Mouse (Mus musculus) hindbrain, postnatal 0 days (tissue): ENCODE results near the gene Tmem219. TPM values are rescaled to one million over a fixed set of nuclear protein-coding genes. Genes with fewer than 3 reads are reported as not detected.

Experiments used
- ATAC-seq: fragments of 200-750 bp; cut with Nextera tagmentation; 2 replicates; pipeline ENCODE4 v1.8.0; 2017; ENCODE audit warnings: mild to moderate bottlenecking, moderate TSS enrichment, moderate library complexity
- DNase-seq: peaks from one replicate; pipeline ENCODE4 v3.0.0-alpha.2; 2015; ENCODE audit warnings: low spot score
- H3K27ac ChIP-seq: fragments of 300-500 bp; sonication (generic); 2 replicates; pipeline ENCODE4 v1.5.1; 2014; ENCODE audit warnings: mild to moderate bottlenecking
- H3K27me3 ChIP-seq: fragments of 300-500 bp; sonication (generic); 2 replicates; pipeline ENCODE4 v1.6.1; 2014; ENCODE audit warnings: low read length, mixed read lengths; ENCODE audit not compliant: insufficient read depth
- H3K36me3 ChIP-seq: fragments of 300-500 bp; sonication (generic); 2 replicates; pipeline ENCODE4 v1.6.1; 2014; ENCODE audit warnings: low read length, mixed read lengths; ENCODE audit not compliant: insufficient read depth
- H3K4me1 ChIP-seq: fragments of 300-500 bp; sonication (generic); 2 replicates; pipeline ENCODE4 v1.6.1; 2014; ENCODE audit warnings: antibody characterized with exemption, low read length, mixed read lengths; ENCODE audit not compliant: insufficient read depth
- H3K4me2 ChIP-seq: fragments of 300-500 bp; sonication (generic); 2 replicates; pipeline ENCODE4 v1.6.1; 2014; ENCODE audit warnings: low read depth, mild to moderate bottlenecking, low read length, moderate library complexity, mixed read lengths
- H3K4me3 ChIP-seq: fragments of 300-500 bp; sonication (generic); 2 replicates; pipeline ENCODE4 v1.5.1; 2014; ENCODE audit warnings: low read length
- H3K9ac ChIP-seq: fragments of 300-500 bp; sonication (generic); replicated peaks from 2 replicates; pipeline ENCODE4 v1.6.1; 2014; ENCODE audit warnings: mild to moderate bottlenecking, low read length, moderate library complexity, mixed read lengths
- H3K9me3 ChIP-seq: fragments of 300-500 bp; sonication (generic); 2 replicates; pipeline ENCODE4 v1.6.1; 2016; ENCODE audit warnings: low read length, mixed read lengths
- CTCF ChIP-seq: IDR thresholded peaks from 2 replicates; pipeline ENCODE4 v1.5.1; 2016; ENCODE audit warnings: antibody characterized with exemption, control low read depth, low read depth
- WGBS: fragments of 180-500 bp; shearing (Covaris S2); extraction: QIAGEN DNeasy Blood & Tissue Kit; methylation state at CpG from one replicate; pipeline ENCODE4 v1.1.7; 2014; 5-methylcytosine and 5-hydroxymethylcytosine counted together
- polyA plus RNA-seq: library from polyadenylated mRNA; unstranded; fragments of >200 nt; fragmentation: Nextera tagmentation; extraction: Ambion mirVana; gene quantifications from 2 replicates; pipeline ENCODE4 v1.2.1, GENCODE M21; 2015
- total RNA-seq: library from RNA; depleted of rRNA; stranded (reverse); fragments of >200 nt; gene quantifications from 2 replicates; pipeline ENCODE4 v1.2.3, GENCODE M21; 2014

The Tmem219 gene
- total and polyA plus RNA-seq, 2 experiments from 2014 or later, result 39.1 to 47.0 TPM

DNA sequence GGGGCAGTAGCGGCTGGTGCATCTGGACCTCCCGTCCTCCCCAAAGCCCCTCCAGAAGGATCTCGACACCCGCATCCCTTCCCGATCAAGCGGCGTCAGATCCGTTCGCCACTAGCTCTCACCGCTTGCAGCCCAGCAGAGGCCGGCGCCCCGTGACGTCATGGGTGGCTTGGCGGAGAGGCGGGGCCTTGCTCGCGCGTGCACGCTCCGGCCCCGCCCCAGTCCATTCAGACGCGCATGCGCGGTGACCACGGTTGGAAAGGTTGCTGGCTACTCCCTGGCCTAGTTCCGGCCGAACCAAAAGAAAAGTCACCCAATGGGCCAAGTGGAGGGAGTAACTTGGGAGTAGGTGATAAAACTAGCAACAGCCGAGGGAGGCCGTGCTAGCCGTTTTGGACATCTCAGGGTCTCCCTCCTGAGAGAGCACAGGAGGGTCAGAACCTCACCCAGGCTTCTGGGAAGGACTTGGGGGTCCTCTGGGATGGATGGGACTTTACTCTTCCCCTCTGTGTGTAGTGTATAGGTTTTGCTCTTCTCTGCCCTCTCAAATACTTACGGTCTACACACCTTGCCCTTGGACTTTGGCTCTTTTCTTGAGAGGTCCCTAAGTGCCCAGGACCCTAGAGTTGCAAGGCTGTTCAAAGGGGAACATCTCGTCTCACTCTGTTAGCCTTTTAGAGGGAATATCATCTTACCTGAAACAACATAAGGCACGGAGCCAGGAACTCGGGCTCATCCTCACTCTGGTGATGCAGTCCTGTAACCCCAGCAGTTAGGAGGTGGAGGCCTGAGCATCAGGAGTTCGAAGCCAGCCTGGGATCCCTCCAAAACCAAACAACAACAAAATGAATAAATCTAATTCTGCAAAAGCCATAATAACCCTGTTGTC, 24.4 kb downstream of the Tmem219 start:
- peak overlapping the region; percentile 48 for H3K4me3 ChIP-seq
- H3K4me1 ChIP-seq, result peaks cover 9% of the 10 kb centered on the region; the same call in 1 of the 2 replicates
- peak; percentile 97 for ATAC-seq
- DNase-seq, result peak; percentile 97
- 12% methylated on average over 37 of the region's 37 CpGs for WGBS
- H3K27me3 ChIP-seq, result no peaks in the 10 kb centered on the region
- peak overlapping the region; percentile 69 for H3K9ac ChIP-seq
- H3K27ac ChIP-seq, result peak overlapping the region; percentile 84
- H3K4me2 ChIP-seq, result peak overlapping the region; percentile 71
- TF ChIP-seq CTCF, result no peak
- no peaks in the 10 kb centered on the region for H3K36me3 ChIP-seq
- H3K9me3 ChIP-seq, result no peaks in the 10 kb centered on the region

GRCm38 (mm10) chr7:126897390-126898101, 25.2 kb downstream of the Tmem219 start:
- no peaks in the 10 kb centered on the region for H3K27me3 ChIP-seq
- H3K4me1 ChIP-seq, result peaks cover 9% of the 10 kb centered on the region; the same call in 1 of the 2 replicates
- peak overlapping the region; percentile 48 for H3K4me3 ChIP-seq
- ATAC-seq (no peak; the same call in none of the 2 replicates), DNase-seq (peak; percentile 25)
- 22% methylated on average over 15 of the region's 16 CpGs for WGBS
- no peaks in the 10 kb centered on the region for H3K36me3 ChIP-seq
- H3K27ac ChIP-seq, result peak overlapping the region; percentile 84
- no peaks in the 10 kb centered on the region for H3K9me3 ChIP-seq
- H3K4me2 ChIP-seq, result peak overlapping the region; percentile 71
- H3K9ac ChIP-seq, result peak overlapping the region; percentile 69
- no peak for TF ChIP-seq CTCF

GRCm38 (mm10) chr7:126896912-126897311, 25.8 kb downstream of the Tmem219 start:
- H3K4me1 ChIP-seq, result peaks cover 9% of the 10 kb centered on the region; the same call in 1 of the 2 replicates
- H3K9ac ChIP-seq, result peak overlapping the region; percentile 69; the same call in 1 of the 2 replicates
- ATAC-seq (no peak), DNase-seq (no peak)
- no peak overlapping the region for H3K4me3 ChIP-seq
- H3K4me2 ChIP-seq, result peak overlapping the region; percentile 71
- 91% methylated on average over 5 of the region's 5 CpGs for WGBS
- TF ChIP-seq CTCF, result no peak
- H3K36me3 ChIP-seq, result no peaks in the 10 kb centered on the region
- H3K9me3 ChIP-seq, result no peaks in the 10 kb centered on the region
- H3K27ac ChIP-seq, result peak overlapping the region; percentile 84; the same call in 1 of the 2 replicates
- no peaks in the 10 kb centered on the region for H3K27me3 ChIP-seq

- no peak overlapping the region for H3K9ac ChIP-seq
- H3K36me3 ChIP-seq, result peaks cover 6% of the 10 kb centered on the region; the same call in 1 of the 2 replicates
- H3K9me3 ChIP-seq, result no peaks in the 10 kb centered on the region
- WGBS, result 54% methylated on average over 7 of the region's 7 CpGs
- no peak for ATAC-seq
- peak; percentile 51 for TF ChIP-seq CTCF
- no peaks in the 10 kb centered on the region for H3K27me3 ChIP-seq
- DNase-seq, result no peak
- no peaks in the 10 kb centered on the region for H3K4me1 ChIP-seq
- no peak overlapping the region for H3K4me2 ChIP-seq
- no peak overlapping the region for H3K27ac ChIP-seq
- H3K4me3 ChIP-seq, result no peak overlapping the region
Observed at GRCm38 (mm10) chr7:126888852-126889251, 33.9 kb downstream of the Tmem219 start.

DNA sequence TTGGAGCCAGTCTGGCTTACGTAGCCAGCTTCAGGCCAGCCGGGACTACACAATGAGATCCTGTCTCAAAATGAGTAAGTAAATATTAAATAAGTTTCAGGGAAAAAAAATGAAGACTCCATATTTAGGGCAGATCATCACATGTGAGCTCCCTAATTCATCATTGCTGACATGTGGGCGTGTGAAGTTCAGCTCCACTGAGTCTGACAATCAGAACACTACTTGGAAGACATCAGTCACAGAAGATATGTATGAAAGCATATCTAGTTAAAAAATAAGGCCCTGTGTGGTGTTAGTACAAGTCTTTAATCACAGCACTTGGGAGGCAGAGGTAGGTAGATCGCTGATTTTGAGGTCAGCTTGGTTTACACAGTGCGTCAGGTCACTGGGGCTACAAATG, 35.4 kb downstream of the Tmem219 start:
- H3K9me3 ChIP-seq, result no peaks in the 10 kb centered on the region
- no peak overlapping the region for H3K27ac ChIP-seq
- ATAC-seq (no peak), DNase-seq (no peak)
- no peak overlapping the region for H3K4me3 ChIP-seq
- H3K4me2 ChIP-seq, result no peak overlapping the region
- no peak overlapping the region for H3K9ac ChIP-seq
- WGBS, result 91% methylated on average over 5 of the region's 5 CpGs
- H3K27me3 ChIP-seq, result no peaks in the 10 kb centered on the region
- no peak for TF ChIP-seq CTCF
- peaks cover 6% of the 10 kb centered on the region; the same call in 1 of the 2 replicates for H3K36me3 ChIP-seq
- peaks cover 7% of the 10 kb centered on the region; the same call in 1 of the 2 replicates for H3K4me1 ChIP-seq

- Histone ChIP-seq H3K4me3 (peak within 1 kb of the TSS; percentile 74), H3K9ac (peak within 1 kb of the TSS; percentile 92), H3K36me3 (peaks cover 7% of the 10 kb centered on the region; the same call in 1 of the 2 replicates), H3K4me1 (peaks cover 21% of the 10 kb centered on the region), H3K9me3 (no peaks in the 10 kb centered on the region), H3K4me2 (peak within 1 kb of the TSS; percentile 84), H3K27ac (peak within 1 kb of the TSS; percentile 98), H3K27me3 (no peaks in the 10 kb centered on the region)
- peak; percentile 98 for ATAC-seq
- DNase-seq, result peak; percentile 98
- no peak; the same call in 1 of the 2 replicates for TF ChIP-seq CTCF
- whole genome bisulfite sequencing, result under 1% methylated on average over 56 of the region's 56 CpGs
Observed at GRCm38 (mm10) chr7:126884286-126885164, 38.2 kb downstream of the Tmem219 start, which contains the start of gene Taok2. TSS of gene Taok2 (minus strand) at chr7:126884703.
